In genomic region chr19:16187952-16188351, GRCm38 (mm10) we compare ENCODE assay signal across 26 mouse cellular contexts. TPM values are rescaled to one million over a fixed set of nuclear protein-coding genes. Genes with fewer than 3 reads are reported as not detected.
DNase-seq lines count a peak whose midpoint lies in the region; ATAC-seq and TF ChIP-seq lines count a peak whose summit lies in the region.
"Had no signal": no experiment of that assay in that cellular context is flagged by ENCODE, and none has a peak within 500 bp of the region (broad histone marks: within the 10 kb centered on the region; RNA-seq: fewer than 3 reads in every experiment).

No protein-coding gene starts in this region.

- H3K4me1 ChIP-seq in hindbrain, embryonic 14.5 days (replicated peaks; ENCODE audit: control insufficient read depth, insufficient read depth, low read length), result peaks cover 20% of the 10 kb centered on the region
- no peaks in the 10 kb centered on the region for H3K4me1 ChIP-seq in hindbrain, embryonic 11.5 days (replicated peaks; ENCODE audit: control insufficient read depth, insufficient read depth, low read length)
- peaks cover 20% of the 10 kb centered on the region for H3K4me1 ChIP-seq in neural tube, embryonic 14.5 days (ENCODE audit: control insufficient read depth, insufficient read depth, low read length)
- peaks cover 9% of the 10 kb centered on the region for H3K4me1 ChIP-seq in liver, embryonic 11.5 days (replicated peaks; ENCODE audit: control insufficient read depth, insufficient read depth, low read length)

- H3K9ac ChIP-seq in hindbrain, embryonic 14.5 days, result no peak overlapping the region
- H3K9ac ChIP-seq in hindbrain, embryonic 11.5 days (ENCODE audit: low read depth, low read length), result no peak overlapping the region
- H3K9ac ChIP-seq in neural tube, embryonic 14.5 days (replicated peaks; ENCODE audit: low read depth, low read length), result no peak overlapping the region
- no peak overlapping the region for H3K9ac ChIP-seq in liver, embryonic 11.5 days (ENCODE audit: low read depth, low read length)
- H3K9ac ChIP-seq: forebrain, postnatal 0 days; liver, embryonic 12.5 days; midbrain, embryonic 13.5 days; neural tube, embryonic 12.5 days had no signal

- TF ChIP-seq POLR2A in myocyte (IDR thresholded peaks at IDR 0.05; ENCODE audit: insufficient read length, low read depth), result no peak

- H3K4me3 ChIP-seq in hindbrain, embryonic 14.5 days (replicated peaks; ENCODE audit: low read length), result no peak overlapping the region
- no peak overlapping the region for H3K4me3 ChIP-seq in hindbrain, embryonic 11.5 days (ENCODE audit: low read depth, low read length)
- H3K4me3 ChIP-seq in neural tube, embryonic 14.5 days (ENCODE audit: low read depth, low read length), result no peak overlapping the region
- no peak overlapping the region for H3K4me3 ChIP-seq in myocyte
- H3K4me3 ChIP-seq in liver, embryonic 11.5 days (ENCODE audit: low read depth, low read length), result no peak overlapping the region
- H3K4me3 ChIP-seq: heart, embryonic 10.5 days; left cerebral cortex, adult 2 months; liver, embryonic 12.5 days; megakaryocyte, embryonic 14.5 days; midbrain, embryonic 13.5 days; neural tube, embryonic 12.5 days had no signal

- WGBS in hindbrain, embryonic 14.5 days, result 70% methylated on average over 2 of the region's 2 CpGs
- WGBS in hindbrain, embryonic 11.5 days, result 83% methylated on average over 2 of the region's 2 CpGs
- 72% methylated on average over 2 of the region's 2 CpGs for WGBS in neural tube, embryonic 14.5 days
- WGBS in liver, embryonic 11.5 days, result 70% methylated on average over 2 of the region's 2 CpGs

- no peaks in the 10 kb centered on the region for H3K36me3 ChIP-seq in hindbrain, embryonic 14.5 days (replicated peaks; ENCODE audit: control insufficient read depth, insufficient read depth)
- no peaks in the 10 kb centered on the region for H3K36me3 ChIP-seq in hindbrain, embryonic 11.5 days (ENCODE audit: control insufficient read depth, insufficient read depth, low read length)
- H3K36me3 ChIP-seq in neural tube, embryonic 14.5 days (ENCODE audit: control insufficient read depth, insufficient read depth, low read length), result no peaks in the 10 kb centered on the region
- H3K36me3 ChIP-seq in myocyte (ENCODE audit: control insufficient read depth, insufficient read depth), result no peaks in the 10 kb centered on the region
- no peaks in the 10 kb centered on the region for H3K36me3 ChIP-seq in liver, embryonic 11.5 days (ENCODE audit: control insufficient read depth, insufficient read depth, low read length)
- H3K36me3 ChIP-seq: heart, embryonic 10.5 days; liver, embryonic 12.5 days; midbrain, embryonic 13.5 days; neural tube, embryonic 12.5 days had no signal

- H3K9me3 ChIP-seq in hindbrain, embryonic 14.5 days (ENCODE audit: control insufficient read depth, low read length), result no peaks in the 10 kb centered on the region
- no peaks in the 10 kb centered on the region for H3K9me3 ChIP-seq in hindbrain, embryonic 11.5 days (ENCODE audit: control insufficient read depth, low read length)
- H3K9me3 ChIP-seq in neural tube, embryonic 14.5 days (ENCODE audit: control insufficient read depth, low read length), result no peaks in the 10 kb centered on the region
- no peaks in the 10 kb centered on the region for H3K9me3 ChIP-seq in liver, embryonic 11.5 days (ENCODE audit: control insufficient read depth, low read length)
- H3K9me3 ChIP-seq: heart, embryonic 10.5 days; liver, embryonic 12.5 days; megakaryocyte, embryonic 14.5 days; midbrain, embryonic 13.5 days; neural tube, embryonic 12.5 days had no signal

- ATAC-seq in hindbrain, embryonic 14.5 days (ENCODE audit: low FRiP score), result no peak
- no peak for ATAC-seq in hindbrain, embryonic 11.5 days (ENCODE audit: low FRiP score)
- 0 out of 2 replicates have a peak, but pooled peaks have one; percentile 30 for ATAC-seq in neural tube, embryonic 14.5 days (ENCODE audit: low read depth)
- no peak for ATAC-seq in liver, embryonic 11.5 days (replicated peaks; ENCODE audit: low FRiP score)
- ATAC-seq: activated CD4-positive, CD25-positive, alpha-beta regulatory T cell, adult 4 months; forebrain, postnatal 0 days; liver, embryonic 12.5 days; midbrain, embryonic 13.5 days had no signal

- 0 out of 2 replicates have a peak overlapping the region, but pooled peaks have one; percentile 14 for H3K27ac ChIP-seq in hindbrain, embryonic 14.5 days
- H3K27ac ChIP-seq in hindbrain, embryonic 11.5 days (ENCODE audit: low read depth, low read length), result no peak overlapping the region
- H3K27ac ChIP-seq in neural tube, embryonic 14.5 days (ENCODE audit: low read depth, low read length), result no peak overlapping the region
- H3K27ac ChIP-seq in liver, embryonic 11.5 days (ENCODE audit: low read depth, low read length), result no peak overlapping the region
- H3K27ac ChIP-seq: heart, embryonic 10.5 days; left cerebral cortex, adult 2 months; liver, embryonic 12.5 days; midbrain, embryonic 13.5 days; neural tube, embryonic 12.5 days had no signal

- no peak overlapping the region for H3K4me2 ChIP-seq in hindbrain, embryonic 14.5 days (replicated peaks)
- H3K4me2 ChIP-seq in hindbrain, embryonic 11.5 days (replicated peaks; ENCODE audit: low read depth, low read length), result no peak overlapping the region
- H3K4me2 ChIP-seq in neural tube, embryonic 14.5 days (ENCODE audit: low read depth, low read length), result no peak overlapping the region
- peak overlapping the region; percentile 7 for H3K4me2 ChIP-seq in myocyte (ENCODE audit: low read depth)
- no peak overlapping the region for H3K4me2 ChIP-seq in liver, embryonic 11.5 days
- H3K4me2 ChIP-seq: liver, embryonic 12.5 days; midbrain, embryonic 13.5 days; neural tube, embryonic 12.5 days had no signal

- H3K79me2 ChIP-seq in myocyte (ENCODE audit: control insufficient read depth, insufficient read depth), result peaks cover 47% of the 10 kb centered on the region

- no peak overlapping the region for H3ac ChIP-seq in myocyte (ENCODE audit: control insufficient read depth, insufficient read length)

- H3K27me3 ChIP-seq in hindbrain, embryonic 14.5 days (ENCODE audit: control insufficient read depth, insufficient read depth, low read length), result no peaks in the 10 kb centered on the region
- H3K27me3 ChIP-seq in hindbrain, embryonic 11.5 days (ENCODE audit: control insufficient read depth, insufficient read depth, low read length), result no peaks in the 10 kb centered on the region
- no peaks in the 10 kb centered on the region for H3K27me3 ChIP-seq in neural tube, embryonic 14.5 days (ENCODE audit: control insufficient read depth, insufficient read depth, low read length)
- no peaks in the 10 kb centered on the region for H3K27me3 ChIP-seq in myocyte (ENCODE audit: control insufficient read depth, insufficient read depth, insufficient read length)
- H3K27me3 ChIP-seq in liver, embryonic 11.5 days (replicated peaks; ENCODE audit: control insufficient read depth, insufficient read depth, low read length), result no peaks in the 10 kb centered on the region
- H3K27me3 ChIP-seq: liver, embryonic 12.5 days; megakaryocyte, embryonic 14.5 days; midbrain, embryonic 13.5 days; neural tube, embryonic 12.5 days had no signal

- no peak for DNase-seq in hindbrain, embryonic 14.5 days (ENCODE audit: low spot score)
- no peak for DNase-seq in hindbrain, embryonic 11.5 days (ENCODE audit: low spot score)
- no peak for DNase-seq in neural tube, embryonic 10.5 days (ENCODE audit: extremely low spot score, low spot score)
- DNase-seq in liver, embryonic 11.5 days (ENCODE audit: low spot score), result no peak
- no peak for DNase-seq in cerebellum, adult 9-11 months
- DNase-seq: adrenal gland, adult 8-10 months; cerebellum, adult 2 months; forebrain, postnatal 0 days; gastrocnemius, postnatal 36 days; kidney, adult 9 months; lung, adult 18-20 months; lung, postnatal 36 days; retina, postnatal 1 day; right cerebral cortex, postnatal 25 days; spleen, adult 18-20 months; thymus, adult 18-20 months; thymus, postnatal 36 days had no signal

TF ChIP-seq in myocyte, 11 proteins besides CTCF, POLR2A, EP300 and RAD21:
- TF ChIP-seq CEBPB (IDR thresholded peaks at IDR 0.05; ENCODE audit: insufficient read depth, poor library complexity, severe bottlenecking), result no peak
- TF ChIP-seq MYOD1 (IDR thresholded peaks at IDR 0.05; ENCODE audit: control insufficient read depth in 1 of 3, insufficient read length in 2 of 3, low read depth in 2 of 3), result no peak
- no peak for TF ChIP-seq TCF3 (IDR thresholded peaks at IDR 0.05; ENCODE audit: insufficient read length, low read depth)
- no peak for TF ChIP-seq TCF12 (IDR thresholded peaks at IDR 0.05; ENCODE audit: insufficient read depth, poor library complexity, severe bottlenecking)
- TF ChIP-seq SRF (IDR thresholded peaks at IDR 0.05; ENCODE audit: control insufficient read depth, insufficient read length, low read depth), result no peak
- no peak for TF ChIP-seq E2F4 (IDR thresholded peaks at IDR 0.05; ENCODE audit: insufficient read depth)
- no peak for TF ChIP-seq USF1 (IDR thresholded peaks at IDR 0.05; ENCODE audit: low read depth)
- no peak for TF ChIP-seq POLR2AphosphoS2 (IDR thresholded peaks at IDR 0.05; ENCODE audit: insufficient read length, low read depth)
- TF ChIP-seq MYOG (IDR thresholded peaks at IDR 0.05; ENCODE audit: control insufficient read depth in 1 of 3, insufficient read depth in 1 of 3, insufficient read length in 2 of 3, low read depth in 2 of 3), result no peak
- no peak for TF ChIP-seq MAX (IDR thresholded peaks at IDR 0.05; ENCODE audit: low read depth)
- no peak for TF ChIP-seq REST (IDR thresholded peaks at IDR 0.05; ENCODE audit: insufficient read depth, insufficient read length)

RNA-seq across cellular contexts. Expression of gene Gnaq, which starts 55.3 kb away (rescaled TPM):
- polyA plus RNA-seq in hindbrain, embryonic 14.5 days (2014; fragmentation: Nextera tagmentation; extraction: Ambion mirVana), result 48.4 and 53.0 TPM in 2 replicates
- polyA plus RNA-seq in hindbrain, embryonic 11.5 days (2014; fragmentation: Nextera tagmentation; extraction: Ambion mirVana), result 23.2 and 25.4 TPM in 2 replicates
- polyA plus RNA-seq in neural tube, embryonic 14.5 days (2014; fragmentation: Nextera tagmentation; extraction: Ambion mirVana), result 56.1 and 59.0 TPM in 2 replicates
- polyA plus RNA-seq in myocyte (2012; fragmentation: generic; extraction: Trizol), result 8.3 TPM
- 7.6 and 8.6 TPM in 2 replicates for polyA plus RNA-seq in liver, embryonic 11.5 days (2014; fragmentation: Nextera tagmentation; extraction: Ambion mirVana)
